Mouse (Mus musculus) right cerebral cortex, postnatal 25 days (tissue): Measurements from ENCODE around the gene Rnf11.

Experiments
- DNase-seq: peaks from one replicate; pipeline ENCODE4 v3.0.0; 2022

Gene Rnf11

DNA sequence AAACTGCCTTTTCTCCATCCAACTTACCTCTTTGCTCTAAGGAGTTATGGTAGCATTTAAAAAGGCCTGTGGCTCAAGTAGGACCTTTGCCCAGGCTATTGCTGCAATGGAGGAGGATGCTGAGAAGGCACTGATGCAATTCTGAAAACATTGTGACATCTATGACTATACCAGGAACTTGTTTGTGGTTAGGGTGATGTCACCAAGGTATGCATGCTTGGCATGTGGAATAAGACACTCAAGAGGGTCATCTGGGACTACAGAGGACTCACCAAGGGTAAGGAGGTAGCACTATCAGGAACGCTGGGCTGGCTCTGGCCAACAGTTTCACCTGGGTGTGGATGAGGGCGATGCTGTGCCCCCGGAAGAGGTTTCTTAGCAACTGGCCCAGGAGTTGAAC lies at the start of gene Rnf11:
TSS of gene Rnf11 (minus strand) at position 108 of the 400 bp plus-strand sequence.
- DNase-seq, result no peak

DNA sequence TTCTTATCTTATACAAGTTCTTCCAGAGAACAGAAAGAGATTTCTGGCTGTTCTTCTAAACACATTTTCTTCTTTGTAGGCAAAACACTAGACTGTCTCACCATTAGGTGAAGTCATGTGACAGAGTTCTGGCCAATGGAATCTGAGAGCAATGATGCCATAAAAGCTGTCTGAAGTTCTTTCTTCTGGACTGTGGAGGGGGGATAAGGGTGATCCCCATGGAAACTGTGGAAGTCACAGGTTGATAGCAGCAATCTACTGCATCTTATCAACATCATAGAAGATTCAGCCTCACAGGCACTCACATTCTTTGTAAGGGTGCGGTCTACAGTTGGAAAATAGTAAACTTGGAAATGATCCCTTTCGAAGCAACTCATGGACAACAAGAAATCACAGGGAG lies 46.6 kb upstream of the Rnf11 start, which contains the start of gene 4930522H14Rik:
TSS of gene 4930522H14Rik (minus strand) at position 187 of the 400 bp plus-strand sequence.
- no peak for DNase-seq

DNA sequence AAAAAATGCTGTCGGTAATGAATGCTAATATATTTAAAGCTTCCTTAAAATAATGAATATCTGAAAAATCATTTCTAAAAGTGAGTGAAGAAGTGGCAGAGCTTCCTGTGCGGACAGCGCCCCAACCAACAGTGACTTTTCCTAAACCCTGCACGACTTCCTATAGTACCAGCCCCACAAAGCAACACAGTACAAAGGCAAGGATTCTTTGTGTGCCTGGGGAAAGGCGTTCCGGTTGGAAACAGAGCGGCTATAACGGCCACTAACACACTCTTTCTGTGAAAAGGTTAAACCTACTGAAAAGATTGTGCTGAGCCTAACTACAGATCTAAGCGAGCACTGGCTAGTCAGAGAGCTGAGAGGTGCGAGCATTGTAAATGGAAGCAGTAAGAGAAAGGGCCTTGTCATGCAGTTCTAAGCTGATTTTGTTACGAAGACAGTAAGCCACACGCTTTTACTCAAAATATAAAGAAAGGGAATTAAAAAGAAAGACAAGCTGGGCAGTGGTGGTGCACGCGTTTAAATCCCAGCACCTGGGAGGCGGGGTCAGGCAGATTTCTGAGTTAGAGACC lies 45.8 kb upstream of the Rnf11 start:
- DNase-seq, result no peak

DNA sequence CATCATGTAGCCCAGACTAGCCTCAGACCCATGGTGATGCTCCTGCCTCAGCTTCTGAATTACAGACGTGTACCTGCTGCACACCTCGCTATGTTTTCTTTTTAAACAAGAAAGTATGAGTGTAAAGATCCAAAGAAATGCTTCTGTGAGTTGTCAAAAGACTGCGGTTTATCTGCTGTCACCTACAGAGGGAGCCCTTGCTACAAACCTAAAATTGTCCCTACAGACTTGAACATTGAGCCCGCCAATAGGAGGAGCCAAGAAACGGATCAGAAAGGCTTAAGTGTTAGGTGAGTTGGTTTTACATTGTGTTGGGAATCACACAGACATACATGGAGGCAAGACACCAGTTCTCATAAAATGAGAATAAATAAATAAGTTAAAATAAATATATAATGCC lies 20.4 kb upstream of the Rnf11 start:
- peak; percentile 31 for DNase-seq

DNA sequence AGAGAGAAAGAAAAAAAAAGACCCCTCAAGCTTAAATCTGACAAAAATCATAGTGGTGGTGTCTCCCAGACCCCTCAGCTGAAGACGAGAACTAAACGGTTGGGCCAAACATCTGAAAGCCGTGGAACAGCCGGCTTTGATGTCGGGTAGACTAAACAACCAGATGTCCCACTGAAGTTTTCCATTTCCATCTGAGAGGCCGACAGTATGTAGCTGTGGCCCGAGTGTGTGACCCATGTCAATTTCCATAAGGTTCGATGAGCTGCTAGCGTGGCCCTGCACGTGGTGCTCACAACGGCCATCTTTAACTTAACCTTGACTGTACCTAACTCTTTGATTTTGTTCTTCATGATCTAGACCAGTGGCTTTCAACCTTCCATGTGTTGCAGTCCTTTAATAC lies 13.9 kb upstream of the Rnf11 start:
- DNase-seq, result no peak

DNA sequence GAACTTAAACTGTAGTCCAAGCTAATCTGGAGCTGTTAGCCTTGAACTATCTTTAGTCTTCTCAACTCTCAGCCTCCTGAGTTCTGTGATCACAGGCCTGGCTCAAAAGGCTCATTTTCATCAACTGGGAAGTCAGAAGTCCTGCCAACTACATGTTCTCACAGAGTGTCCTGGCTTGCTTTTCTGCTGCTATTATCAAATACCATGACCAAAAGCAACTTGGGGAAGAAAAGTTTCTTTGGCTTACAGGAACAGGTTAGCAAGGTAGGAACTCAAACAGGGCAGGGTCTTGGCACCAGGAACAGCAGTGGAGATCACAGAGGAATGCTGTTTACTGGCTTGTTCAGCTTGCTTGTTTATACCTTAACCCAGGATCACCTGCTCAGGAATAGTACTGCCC lies 9.1 kb upstream of the Rnf11 start:
- no peak for DNase-seq

DNA sequence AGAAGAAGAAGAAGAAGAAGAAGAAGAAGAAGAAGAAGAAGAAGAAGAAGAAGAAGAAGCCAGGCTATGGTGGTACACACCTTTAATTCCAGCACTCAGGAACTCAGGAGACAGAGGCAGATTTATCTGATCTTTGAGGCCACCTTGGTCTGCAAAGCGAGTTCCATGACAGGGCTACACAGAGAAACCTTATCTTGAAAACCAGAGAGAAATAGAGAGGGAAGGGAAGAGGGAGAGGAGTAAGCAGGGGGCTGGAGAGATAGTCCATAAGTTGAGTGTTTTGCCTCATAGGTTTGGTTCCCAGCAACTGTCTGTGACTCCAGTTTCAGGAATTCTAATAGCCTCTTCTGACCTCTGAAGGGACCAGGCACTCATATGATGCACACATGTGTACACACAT lies 4.3 kb upstream of the Rnf11 start:
- no peak for DNase-seq

DNA sequence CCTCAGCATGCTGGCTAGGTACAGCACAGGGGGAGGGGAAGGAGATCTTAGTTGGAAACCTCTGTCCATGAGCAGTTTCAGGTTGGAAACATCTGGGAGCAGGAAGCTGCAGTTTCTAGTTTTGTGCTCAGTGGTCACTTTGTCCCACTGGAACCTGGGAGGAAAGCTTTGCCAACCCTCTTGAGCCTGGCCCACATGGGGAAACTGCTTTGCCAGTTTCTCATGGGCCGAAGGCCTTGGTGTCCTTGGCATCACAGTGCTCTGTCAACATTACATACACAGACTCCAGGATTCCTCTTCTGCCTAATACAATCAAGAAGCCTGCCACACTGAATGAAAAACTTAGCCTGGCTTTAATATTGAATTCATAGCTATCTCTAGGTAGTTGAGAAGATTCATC lies 1.8 kb downstream of the Rnf11 start:
- DNase-seq, result no peak

DNA sequence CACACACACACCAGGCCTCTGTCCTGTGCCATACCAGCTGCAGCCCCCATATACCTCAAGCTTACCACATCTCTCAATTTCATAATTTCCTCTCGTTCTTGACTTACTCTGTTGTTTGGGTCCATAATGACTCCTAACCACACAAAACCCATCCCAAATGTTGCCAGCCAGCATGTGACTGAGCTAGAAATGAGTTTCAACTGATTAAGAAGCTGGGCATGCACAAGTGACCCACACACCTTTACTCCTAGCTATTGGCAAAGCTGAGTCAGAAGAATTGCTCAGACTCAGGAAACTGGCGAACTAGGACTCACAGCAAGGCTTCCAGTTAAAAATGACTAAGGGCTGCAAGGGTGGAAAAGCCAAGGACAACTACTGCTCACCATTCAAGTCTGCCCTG lies 3.1 kb downstream of the Rnf11 start:
- no peak for DNase-seq

DNA sequence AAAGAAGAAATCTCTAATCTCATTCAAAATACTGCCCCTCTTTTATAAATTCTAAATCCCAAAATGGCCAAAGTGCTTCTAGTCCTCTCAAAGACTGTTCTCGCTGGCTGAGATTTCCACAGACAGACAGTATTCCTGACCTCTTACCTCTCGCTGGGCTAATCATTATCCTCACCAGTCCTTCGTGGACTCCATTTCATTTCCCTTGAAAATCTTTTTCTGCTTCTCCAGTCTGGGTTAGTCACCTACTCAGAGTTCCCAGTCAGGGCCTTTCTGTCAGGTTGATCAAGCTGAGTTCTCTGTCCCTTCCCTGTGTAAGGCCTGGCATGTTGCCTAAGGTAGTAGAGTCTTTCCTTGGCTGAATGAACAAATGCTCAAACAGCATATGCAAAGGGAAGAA lies 7.1 kb downstream of the Rnf11 start:
- DNase-seq, result no peak

DNA sequence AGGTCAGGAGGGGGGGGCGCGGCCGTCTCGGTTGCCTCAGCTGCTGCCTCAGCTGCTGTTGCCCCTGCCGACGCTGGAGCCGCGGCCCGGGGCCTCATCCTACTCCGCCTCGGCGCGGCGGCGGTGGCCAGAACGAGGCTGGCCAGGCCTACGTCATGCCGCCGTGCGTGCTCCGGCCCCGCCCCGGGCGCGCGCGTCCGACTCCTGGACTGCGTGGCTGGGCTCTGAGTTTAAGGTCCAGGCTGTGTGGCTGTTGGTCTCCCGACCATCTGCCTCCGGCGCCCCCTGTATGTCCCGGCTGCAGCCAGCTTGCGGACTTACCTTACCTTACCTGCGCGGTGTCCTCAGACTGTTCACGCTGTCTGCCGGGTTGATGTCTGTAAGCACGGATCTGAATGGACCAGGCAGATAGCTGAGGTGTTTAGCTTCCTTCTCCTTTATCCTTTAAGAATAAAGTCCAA lies 7.9 kb downstream of the Rnf11 start:
- peak; percentile 91 for DNase-seq

DNA sequence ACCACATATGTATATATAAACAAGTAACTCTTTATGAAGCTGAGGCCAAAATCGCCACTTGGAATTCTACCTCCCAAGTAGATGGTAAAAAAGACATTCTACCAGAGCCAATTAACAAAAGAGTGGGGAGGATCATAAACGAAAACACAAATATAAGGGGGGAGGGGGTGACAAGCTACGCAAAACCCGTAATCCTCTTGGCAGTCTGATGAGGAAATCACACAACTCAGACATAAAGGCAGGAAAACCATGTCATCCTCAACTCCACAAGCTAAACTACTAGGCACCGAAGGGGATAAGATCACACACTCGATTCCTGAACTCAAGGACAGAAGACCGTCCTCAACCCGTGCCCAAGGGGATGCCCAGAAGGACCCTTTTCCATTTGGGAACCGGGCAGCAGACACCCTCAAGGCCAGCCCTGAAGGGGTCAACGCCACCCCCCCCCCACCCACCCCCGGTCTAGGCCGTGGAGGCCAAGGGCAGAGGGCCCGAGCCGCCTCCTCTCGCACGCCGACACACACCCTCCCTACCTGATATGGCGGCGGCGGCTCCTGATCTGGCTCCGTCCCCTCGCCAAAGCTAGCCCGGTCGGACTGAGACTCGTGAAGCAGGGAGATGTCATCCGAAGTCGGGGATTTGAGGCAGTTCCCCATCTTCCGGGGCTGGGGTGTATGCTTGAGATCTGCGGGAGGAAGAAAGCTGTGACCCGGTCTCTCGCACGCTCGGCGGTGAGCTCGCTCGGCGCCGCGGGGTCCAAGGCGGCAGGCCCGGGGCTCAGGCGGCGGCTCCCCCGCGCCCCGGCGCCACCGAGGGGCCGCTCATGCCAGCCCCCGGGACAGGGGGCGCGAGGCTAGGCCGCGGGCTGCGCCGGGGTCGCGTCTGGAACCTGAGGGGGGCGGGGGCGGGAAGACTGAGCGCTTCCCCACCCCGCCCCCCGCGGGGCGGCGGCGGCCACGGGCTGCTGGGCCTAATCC lies 8.7 kb downstream of the Rnf11 start:
- DNase-seq, result peak; percentile 48

DNA sequence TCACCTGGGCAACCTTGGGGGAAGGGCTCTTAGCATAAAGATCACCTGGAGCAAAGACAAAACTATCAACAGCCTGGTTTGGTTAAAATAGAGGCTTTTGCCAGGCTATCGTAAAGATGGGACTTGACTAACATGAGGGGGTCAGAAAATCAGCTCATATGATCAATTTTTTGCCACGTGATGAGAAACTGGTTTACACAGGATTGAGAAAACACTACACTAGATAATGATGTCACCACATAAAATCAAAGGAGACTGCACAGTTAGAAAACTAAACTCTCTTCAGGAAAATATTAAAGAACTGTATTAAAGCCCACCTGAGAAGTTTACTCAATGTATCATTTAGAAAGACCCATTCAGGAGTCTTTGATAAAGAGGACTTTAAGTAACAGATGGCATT lies 9.4 kb downstream of the Rnf11 start:
- no peak for DNase-seq

DNA sequence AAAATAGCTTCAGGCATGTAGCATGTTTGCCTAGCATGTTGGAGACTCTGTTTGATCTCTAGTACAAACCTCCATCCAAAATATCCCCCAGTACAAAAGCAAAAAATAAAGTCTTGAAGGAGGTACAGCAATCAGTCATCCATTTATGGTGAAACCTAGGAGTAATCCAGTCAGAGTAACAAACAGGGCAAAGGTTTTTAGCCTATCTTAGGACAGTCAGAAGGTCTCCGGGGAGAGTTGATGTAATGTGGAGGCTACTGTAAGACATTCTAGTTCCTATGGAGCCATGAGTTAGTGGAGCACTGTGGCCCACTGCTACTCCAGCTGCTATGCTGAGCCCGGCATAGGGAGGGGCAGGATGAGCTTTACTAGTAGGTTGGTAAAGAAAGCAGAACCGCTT lies 12.0 kb downstream of the Rnf11 start:
- no peak for DNase-seq

DNA sequence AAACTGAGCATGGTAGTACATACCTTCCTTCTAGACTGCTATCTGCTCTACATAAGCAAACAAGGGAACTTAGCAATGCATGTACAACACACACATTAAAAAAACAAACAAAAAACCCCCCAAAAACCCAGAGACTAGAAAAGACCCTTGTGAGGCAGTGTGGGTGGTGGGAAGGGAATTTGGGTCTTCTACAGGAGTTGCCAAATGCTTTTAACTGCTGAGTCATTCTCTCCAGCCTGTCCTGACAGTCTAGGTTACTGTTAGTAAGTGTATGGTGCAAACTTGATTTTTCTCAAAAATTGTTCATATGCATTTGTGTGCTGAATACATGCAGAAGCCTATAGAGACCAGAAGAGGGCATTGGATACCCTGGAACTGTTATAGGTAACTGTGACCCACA lies 12.9 kb downstream of the Rnf11 start:
- no peak for DNase-seq

DNA sequence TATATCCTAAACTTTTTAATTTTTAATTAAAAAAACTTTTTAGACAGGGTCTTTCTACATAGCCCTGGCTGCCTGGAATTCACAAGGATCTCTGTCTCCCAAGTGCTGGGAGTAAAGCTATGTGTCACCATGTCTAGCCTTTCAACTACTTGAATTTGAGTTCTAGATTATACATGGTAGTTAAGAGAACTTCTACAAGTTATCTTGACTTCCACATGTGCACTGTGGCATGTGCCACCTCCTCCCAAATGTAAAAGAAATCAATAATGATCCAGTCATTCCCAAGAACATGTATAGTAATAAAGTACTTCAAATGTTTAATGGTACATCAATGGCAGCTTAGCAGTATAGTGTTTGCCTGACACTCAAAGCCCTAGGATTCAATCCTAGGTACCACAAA lies 16.8 kb downstream of the Rnf11 start:
- DNase-seq, result no peak

DNA sequence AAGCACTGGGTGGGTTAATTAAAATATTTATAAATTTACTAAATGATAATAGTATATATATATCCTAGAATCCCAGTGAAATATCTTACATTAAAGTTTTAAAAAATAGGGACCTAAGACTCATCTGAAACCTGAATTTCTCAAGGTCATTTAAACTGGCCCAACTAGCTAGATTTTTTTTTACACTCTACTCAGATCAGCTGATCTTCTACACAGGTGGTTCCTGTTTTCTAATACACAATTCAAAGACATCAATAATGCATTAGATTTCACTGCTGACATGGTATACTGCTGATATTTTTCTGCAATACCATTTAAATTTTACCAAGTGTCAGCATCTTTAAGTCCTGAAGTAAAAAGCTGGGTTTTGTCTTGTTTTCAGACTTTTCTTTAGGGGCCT lies 20.6 kb downstream of the Rnf11 start:
- DNase-seq, result no peak

DNA sequence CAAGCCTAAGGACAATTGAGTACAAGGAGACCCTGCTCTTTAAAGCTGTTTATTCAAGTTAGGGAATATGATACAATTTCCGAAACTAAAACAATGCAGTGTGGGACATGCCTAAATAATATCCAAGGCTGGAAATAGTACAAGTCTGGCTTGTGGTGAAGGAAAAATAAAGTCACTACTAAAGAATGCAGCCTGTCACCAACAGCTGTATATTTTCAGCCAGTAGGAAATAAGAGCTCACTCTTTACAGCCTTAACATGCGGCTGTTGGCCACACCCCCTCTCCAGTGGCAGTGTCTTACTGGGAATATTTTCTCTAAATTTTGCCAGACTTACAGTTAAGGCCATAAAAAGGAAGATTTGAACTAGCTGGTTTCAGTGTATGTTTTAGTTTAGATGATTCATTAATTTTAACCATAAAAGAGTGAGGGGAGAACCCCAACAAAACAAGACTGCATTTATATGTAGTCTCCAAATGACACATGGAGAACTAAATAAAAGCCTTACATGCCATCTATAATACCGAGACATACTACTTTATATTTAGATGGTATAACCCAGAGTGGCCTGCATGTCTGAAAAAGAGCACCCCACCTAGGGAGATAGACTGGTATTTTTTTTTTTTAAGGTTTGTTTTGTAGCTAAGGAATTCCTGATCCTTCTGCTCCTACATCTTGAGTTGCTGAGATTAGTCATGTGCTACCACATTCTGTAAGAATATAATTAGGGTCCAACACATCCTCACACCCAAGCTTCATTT lies 23.9 kb downstream of the Rnf11 start:
- no peak for DNase-seq

DNA sequence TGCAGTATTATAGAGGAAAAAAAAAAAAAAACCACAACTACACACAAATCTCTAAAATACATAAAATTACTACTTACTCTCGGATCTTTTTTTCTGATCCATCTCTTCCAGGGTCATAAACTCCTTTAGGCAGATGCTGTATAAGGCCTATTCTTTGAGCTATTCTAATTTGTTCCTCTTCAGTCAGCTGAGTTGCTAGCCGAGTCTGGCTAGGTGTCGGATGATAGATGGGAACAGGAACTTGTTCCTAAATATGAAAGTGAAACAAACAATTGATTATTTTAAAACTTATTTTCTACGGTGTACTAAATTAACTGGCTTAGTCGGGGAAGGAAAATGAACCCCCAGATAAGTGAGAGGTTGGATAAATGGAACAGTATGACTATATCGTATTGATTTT lies 27.7 kb downstream of the Rnf11 start:
- no peak for DNase-seq

DNA sequence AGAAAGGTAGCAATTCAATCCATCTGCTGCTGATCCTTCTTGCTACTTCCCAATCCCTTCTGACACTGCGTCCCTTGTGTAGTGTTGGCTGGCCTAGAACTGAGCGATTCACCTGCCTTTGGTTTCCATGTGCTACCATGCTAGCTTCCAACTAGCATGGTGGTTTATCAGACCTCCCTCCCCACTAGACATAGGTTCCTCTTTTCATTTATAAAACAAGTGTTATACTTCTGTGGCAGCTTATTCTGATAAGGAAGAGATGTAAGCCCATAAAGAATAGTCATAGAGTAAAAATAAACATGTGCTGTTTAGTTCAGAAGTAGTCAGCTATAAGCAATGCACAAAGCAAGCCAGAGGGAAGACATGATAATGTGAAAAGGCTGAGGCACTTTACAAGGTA lies 36.0 kb downstream of the Rnf11 start:
- DNase-seq, result no peak

DNA sequence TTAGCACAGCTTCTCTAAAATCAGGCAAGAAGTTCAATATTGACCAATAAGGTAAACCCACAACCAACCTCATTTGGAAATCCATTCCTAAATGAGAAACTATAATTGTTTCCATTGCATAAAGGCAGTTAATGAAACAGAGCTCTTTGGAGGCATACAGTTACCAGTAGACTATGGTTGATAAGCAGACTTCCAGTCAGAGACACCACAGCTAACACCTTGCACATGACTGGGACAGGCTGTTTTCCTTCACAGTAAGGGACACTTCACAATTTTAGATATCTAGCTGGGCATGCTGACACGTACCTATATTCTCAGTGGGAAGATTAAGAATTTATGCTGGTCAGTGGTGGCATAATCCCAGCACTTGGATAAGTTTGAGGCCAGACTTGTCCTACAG lies 38.6 kb downstream of the Rnf11 start:
- DNase-seq, result no peak

DNA sequence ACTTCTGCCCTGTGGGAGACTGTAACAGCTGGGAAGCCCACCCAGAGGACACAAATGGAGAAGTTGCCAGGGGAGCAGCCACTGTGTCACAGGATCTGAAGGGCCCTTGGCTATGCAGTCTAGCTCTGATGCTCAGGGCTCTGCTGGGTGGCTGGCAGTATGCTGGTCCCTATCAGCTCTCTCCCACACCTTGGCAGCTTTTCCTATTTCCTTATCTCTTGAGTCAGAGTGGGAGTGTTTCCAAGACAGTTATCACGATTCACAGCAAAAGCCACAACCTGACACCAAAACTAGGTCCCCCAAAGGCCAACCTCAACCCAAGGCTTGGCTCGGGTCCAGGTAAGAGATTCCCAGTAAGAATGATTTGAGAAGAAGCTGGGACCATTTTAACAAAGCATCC lies 39.1 kb downstream of the Rnf11 start:
- no peak for DNase-seq

DNA sequence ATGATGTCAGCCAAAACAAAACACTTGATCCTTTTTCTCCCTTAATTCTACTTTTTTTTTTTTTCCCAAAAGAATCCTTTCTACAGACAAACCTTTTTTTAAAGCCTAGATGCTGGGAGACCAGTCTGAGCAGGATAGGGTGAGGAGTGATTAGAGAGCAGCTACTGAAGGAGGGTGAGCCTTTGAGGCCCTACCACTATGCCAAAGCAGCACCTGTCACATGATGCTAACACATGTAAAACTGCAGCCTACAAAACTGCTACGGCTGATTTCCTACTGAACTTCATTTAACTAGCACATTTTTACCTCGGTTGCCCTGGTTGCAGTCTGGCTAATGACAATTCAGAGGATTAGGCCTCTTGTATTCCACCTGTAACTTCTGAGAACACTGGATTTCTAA lies 39.6 kb downstream of the Rnf11 start:
- DNase-seq, result no peak

DNA sequence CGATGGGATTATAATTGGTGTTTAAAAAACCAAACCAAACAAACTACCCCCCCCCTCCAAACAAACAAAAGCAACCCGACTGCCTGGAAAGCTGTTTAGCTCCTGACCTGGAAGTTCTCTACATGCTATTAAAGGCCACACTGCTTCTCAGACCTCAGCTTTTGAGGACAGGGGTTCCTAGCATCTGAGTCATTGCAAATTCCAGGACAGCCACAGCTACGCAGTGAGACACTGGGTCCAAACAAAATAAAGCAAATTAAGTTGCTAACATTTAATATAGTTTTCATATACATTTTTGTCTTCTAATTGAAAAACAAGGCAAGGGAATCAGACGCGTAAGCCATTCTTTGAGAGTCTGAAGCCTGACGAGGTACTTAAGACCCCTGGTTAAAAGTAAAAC lies 40.1 kb downstream of the Rnf11 start:
- no peak for DNase-seq
